Mouse (Mus musculus) megakaryocyte, embryonic 14.5 days (primary cell): ENCODE data around the gene Lpcat2.

Source experiments
- FLI1 ChIP-seq: IDR thresholded peaks from 2 replicates; pipeline ENCODE4 v1.6.1; 2012; ENCODE audit warnings: low read length, inconsistent platforms, mixed read lengths
- GATA1 ChIP-seq: IDR thresholded peaks from 3 replicates; pipeline ENCODE4 v1.6.1; 2012; ENCODE audit warnings: mixed read lengths, low read length, inconsistent platforms, borderline replicate concordance

GRCm38 (mm10) chr8:92851381-92851780 lies 3.8 kb upstream of the Lpcat2 start:
- no peak for TF ChIP-seq GATA1
- TF ChIP-seq FLI1: no peak
